Mouse (Mus musculus): Measurements from ENCODE around the gene Gm4836. TPM values are rescaled to one million over a fixed set of nuclear protein-coding genes. Genes with fewer than 3 reads are reported as not detected.
"Not testable (repeated sequence)": the region's sequence is repeated elsewhere in the genome, so short reads cannot be mapped to it uniquely, and the experiment has no call there.

Gene Gm4836
- polyA plus RNA-seq (2021) = not detected

DNA sequence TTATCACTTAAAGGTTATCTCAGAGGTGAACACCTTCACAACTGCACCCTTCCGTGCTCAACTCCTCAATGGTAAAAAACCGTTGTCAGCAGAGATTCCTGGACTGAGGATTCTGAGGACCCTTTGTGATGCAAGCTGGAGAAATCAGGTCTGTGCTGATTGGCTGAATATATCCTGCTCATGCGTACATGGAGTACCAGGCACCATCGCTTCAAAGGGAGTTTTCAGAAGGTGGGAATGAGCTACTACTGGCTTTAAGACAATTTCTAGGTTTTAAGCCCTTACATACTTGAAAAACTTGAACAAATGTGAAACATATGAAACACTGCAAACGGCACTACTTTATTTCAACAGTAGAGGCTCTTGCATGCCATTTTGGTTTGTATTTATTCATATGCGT is at the start of gene Gm4836:
TSS of gene Gm4836 (minus strand) at position 101 of the 400 bp plus-strand sequence.
- H3K27me3 ChIP-seq; in situ Hi-C loops (cut with MboI; ENCODE audit: low pct_unique_long_range_greater_than_20kb); POLR2A ChIA-PET; CTCF ChIA-PET; ATAC-seq; DNase-seq (ENCODE audit: low read depth, low spot score): not testable (repeated sequence)
